Mouse (Mus musculus): ENCODE measurements around the gene Tmc7. TPM values are rescaled to one million over a fixed set of nuclear protein-coding genes. Genes with fewer than 3 reads are reported as not detected.
A peak's percentile ranks its signal among the peaks of the same experiment; 100 is the strongest.

Gene Tmc7
- polyA plus RNA-seq, 1 experiment from 2014 or later: 6.3 TPM

DNA sequence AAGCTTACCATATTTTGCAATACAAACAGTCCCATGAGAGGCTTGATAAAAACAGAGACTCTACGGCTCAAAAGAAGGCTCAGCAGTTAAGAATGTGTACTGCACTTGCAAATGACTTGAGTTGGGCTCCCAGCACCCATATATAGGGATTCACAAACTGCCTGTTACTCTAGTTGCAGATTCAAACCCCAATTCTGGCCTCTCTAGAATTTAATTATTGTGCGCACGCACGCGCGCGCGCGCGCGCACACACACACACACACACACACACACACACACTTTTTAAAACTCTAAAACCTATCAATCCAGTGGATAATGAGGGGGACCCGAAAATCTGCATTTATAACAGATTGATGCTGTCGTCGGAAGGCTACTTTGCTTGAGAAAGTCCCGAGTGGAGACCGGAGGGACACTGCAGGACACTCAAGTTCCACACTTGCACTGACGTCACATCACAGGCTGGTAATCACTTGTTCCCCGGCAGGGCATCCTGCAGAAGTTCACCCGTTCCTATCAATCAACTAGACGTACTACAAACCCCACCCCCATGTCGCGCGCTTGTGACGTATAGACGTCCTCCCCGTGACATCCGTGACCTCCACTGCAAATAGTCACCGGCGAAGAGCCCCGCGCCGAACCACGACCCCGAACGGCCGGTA, 51.9 kb downstream of the Tmc7 start:
- under 1% methylated on average over 36 of the region's 36 CpGs for WGBS
- H3K4me3 ChIP-seq: peak overlapping the region; percentile 62
- no peaks in the 10 kb centered on the region for H3K27me3 ChIP-seq

DNA sequence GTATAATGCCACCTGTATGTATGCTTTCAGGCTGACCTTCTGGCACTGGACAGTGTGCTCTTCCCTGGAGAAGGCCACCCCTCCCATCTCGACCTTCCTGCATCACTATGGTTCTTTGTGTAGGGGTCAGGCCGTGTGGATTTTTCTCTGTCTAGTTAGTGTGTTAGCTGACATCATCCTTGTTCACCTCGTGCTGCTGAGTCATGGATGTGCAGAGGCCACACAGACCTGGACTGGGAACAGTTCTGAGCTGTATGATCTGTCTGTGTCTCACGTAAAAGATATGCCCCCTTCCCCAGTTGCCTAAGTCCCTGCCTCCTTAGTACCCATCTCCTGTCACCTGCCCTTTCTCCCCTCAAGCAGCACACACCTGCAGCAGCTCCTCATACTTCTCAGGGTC, 57.6 kb downstream of the Tmc7 start:
- H3K36me3 ChIP-seq: peaks cover 53% of the 10 kb centered on the region
- H3K9me3 ChIP-seq: no peaks in the 10 kb centered on the region
- WGBS: 83% methylated on average over 4 of the region's 4 CpGs
- no peak overlapping the region for H3K4me3 ChIP-seq
- no peak overlapping the region for H3K4me2 ChIP-seq
- ATAC-seq (ENCODE audit: low read depth): no peak
- H3K27ac ChIP-seq (replicated peaks): no peak overlapping the region
- H3K9ac ChIP-seq: no peak overlapping the region
- H3K27me3 ChIP-seq: no peaks in the 10 kb centered on the region
- peaks cover 2% of the 10 kb centered on the region; the same call in 1 of the 2 replicates for H3K4me1 ChIP-seq (replicated peaks)

More for the DNA sequence above, 51.9 kb downstream of the Tmc7 start:
- peak overlapping the region; percentile 78 for H3K9ac ChIP-seq
- H3K36me3 ChIP-seq: peaks cover 16% of the 10 kb centered on the region; the same call in 1 of the 2 replicates
- ATAC-seq (ENCODE audit: low read depth): peak; percentile 96
- H3K4me1 ChIP-seq (replicated peaks): peaks cover 12% of the 10 kb centered on the region
- H3K9me3 ChIP-seq: no peaks in the 10 kb centered on the region
- peak overlapping the region; percentile 98 for H3K27ac ChIP-seq (replicated peaks)
- H3K4me2 ChIP-seq: peak overlapping the region; percentile 68

DNA sequence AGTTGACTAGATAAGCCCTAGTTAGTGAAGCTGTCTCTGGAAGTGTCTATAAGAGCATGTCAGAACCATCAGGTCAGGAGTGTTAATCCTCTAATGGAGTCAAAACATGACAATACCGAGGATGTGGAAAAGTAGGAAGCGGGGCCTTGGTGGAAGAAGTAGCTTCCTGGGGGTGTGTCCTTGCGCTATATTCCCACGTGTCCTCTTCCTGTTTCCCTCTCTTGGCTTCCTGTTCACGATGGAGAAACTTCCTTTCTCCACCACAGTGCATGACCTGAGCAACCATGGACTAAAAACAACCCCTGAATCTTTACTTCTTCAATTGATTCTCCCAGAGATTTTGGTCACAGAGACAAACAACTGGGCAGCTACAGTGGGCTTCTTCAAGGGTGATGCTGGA, 62.5 kb downstream of the Tmc7 start:
- Histone ChIP-seq H3K36me3 (peaks cover 37% of the 10 kb centered on the region), H3K9me3 (no peaks in the 10 kb centered on the region), H3K27me3 (no peaks in the 10 kb centered on the region), H3K27ac (replicated peaks) (no peak overlapping the region), H3K4me2 (no peak overlapping the region), H3K4me1 (replicated peaks) (peaks cover 4% of the 10 kb centered on the region; the same call in 1 of the 2 replicates), H3K9ac (no peak overlapping the region), H3K4me3 (no peak overlapping the region)
- 84% methylated on average over 5 of the region's 5 CpGs for WGBS
- no peak for ATAC-seq (ENCODE audit: low read depth)

DNA sequence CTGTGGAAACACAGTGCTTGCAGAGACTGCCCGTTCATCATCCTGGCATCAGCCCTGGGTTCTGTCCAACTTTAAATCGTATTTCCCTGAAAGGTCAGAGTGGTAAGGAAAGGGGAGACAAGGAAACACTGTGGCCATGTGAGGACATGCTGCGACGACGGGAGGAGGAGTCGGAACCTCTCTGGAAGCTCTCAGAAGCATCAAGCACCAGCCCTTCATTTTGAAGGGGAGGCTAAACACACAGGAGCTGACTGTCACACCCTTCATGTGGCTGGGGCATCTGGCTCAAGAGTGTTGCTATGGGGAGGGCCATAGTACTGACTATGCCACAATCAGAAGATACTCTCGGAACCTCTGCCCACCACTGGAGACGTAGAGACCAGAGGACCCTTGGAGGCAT, 64.9 kb downstream of the Tmc7 start:
- H3K9ac ChIP-seq: no peak overlapping the region
- no peaks in the 10 kb centered on the region for H3K27me3 ChIP-seq
- H3K36me3 ChIP-seq: peaks cover 14% of the 10 kb centered on the region
- peaks cover 4% of the 10 kb centered on the region; the same call in 1 of the 2 replicates for H3K4me1 ChIP-seq (replicated peaks)
- H3K4me3 ChIP-seq: no peak overlapping the region
- ATAC-seq (ENCODE audit: low read depth): no peak
- no peaks in the 10 kb centered on the region for H3K9me3 ChIP-seq
- no peak overlapping the region for H3K27ac ChIP-seq (replicated peaks)
- 86% methylated on average over 8 of the region's 8 CpGs for WGBS
- H3K4me2 ChIP-seq: no peak overlapping the region

DNA sequence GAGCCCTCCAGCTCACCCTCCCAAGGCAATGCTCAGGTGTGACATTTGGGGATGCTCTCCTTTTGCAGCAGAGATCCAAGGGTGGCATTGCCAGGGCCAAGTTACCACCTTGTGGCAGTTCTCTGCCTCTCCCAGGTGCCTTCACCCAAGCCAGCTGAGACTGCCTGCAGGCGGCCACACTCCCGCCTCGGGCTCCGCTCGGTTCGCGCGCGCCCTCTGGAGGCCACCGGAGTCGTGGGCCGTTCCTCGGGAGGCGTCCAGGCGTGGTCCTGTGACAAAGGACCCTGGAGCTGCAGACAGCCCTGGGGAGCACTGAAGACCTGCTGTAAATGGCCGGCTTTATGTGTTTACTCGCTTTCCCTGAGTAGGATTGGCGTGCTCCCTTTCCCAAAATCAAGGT, 65.8 kb downstream of the Tmc7 start:
- peaks cover 10% of the 10 kb centered on the region for H3K36me3 ChIP-seq
- no peaks in the 10 kb centered on the region for H3K9me3 ChIP-seq
- peak; percentile 82 for ATAC-seq (ENCODE audit: low read depth)
- H3K27ac ChIP-seq (replicated peaks): no peak overlapping the region
- no peaks in the 10 kb centered on the region for H3K27me3 ChIP-seq
- under 1% methylated on average over 18 of the region's 18 CpGs for WGBS
- no peak overlapping the region for H3K4me3 ChIP-seq
- no peak overlapping the region for H3K9ac ChIP-seq
- no peak overlapping the region for H3K4me2 ChIP-seq
- peaks cover 4% of the 10 kb centered on the region; the same call in 1 of the 2 replicates for H3K4me1 ChIP-seq (replicated peaks)

DNA sequence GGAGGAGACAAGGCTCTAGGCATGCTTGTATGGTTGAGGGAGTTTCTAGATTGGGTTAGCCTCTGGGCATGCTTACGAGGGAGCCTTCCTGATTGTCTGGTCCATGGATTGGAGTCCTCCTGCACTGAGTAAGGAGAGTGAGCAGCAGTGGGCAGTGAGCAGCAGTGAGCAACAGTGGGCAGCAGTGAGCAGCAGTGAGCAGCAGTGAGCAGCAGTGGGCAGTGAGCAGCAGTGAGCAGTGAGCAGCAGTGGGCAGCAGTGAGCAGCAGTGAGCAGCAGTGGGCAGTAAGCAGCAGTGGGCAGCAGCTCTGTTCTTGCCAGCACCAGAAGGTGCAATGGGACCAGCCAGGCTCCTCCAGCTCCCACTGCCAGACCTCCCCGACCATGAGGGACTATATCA, 66.7 kb downstream of the Tmc7 start:
- no peak overlapping the region for H3K4me3 ChIP-seq
- no peak overlapping the region for H3K9ac ChIP-seq
- no peak for ATAC-seq (ENCODE audit: low read depth)
- WGBS: 72% methylated on average over 2 of the region's 2 CpGs
- no peak overlapping the region for H3K4me2 ChIP-seq
- H3K27me3 ChIP-seq: no peaks in the 10 kb centered on the region
- peaks cover 6% of the 10 kb centered on the region for H3K36me3 ChIP-seq
- H3K4me1 ChIP-seq (replicated peaks): peaks cover 4% of the 10 kb centered on the region; the same call in 1 of the 2 replicates
- H3K9me3 ChIP-seq: no peaks in the 10 kb centered on the region
- no peak overlapping the region for H3K27ac ChIP-seq (replicated peaks)

DNA sequence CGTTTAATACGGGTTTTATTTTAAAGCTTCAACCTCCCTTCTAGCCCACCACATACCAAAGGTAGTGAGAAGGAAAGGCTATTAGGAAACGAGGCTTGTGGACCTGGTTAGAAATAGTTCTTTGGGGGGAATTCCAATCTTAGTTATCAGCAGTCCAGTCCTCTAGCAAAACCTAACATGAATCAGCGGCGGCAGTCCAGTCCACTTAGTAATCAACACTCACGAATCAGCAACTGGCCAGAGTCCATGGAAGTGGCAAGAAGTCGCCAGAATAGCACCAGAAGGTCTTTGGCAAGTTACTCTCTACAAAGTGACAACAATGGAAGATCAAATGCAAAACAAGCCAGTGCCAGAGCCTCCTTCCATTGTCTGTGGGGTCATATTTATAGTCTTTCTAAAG, 76.0 kb downstream of the Tmc7 start:
- Histone ChIP-seq H3K27ac (replicated peaks) (no peak overlapping the region), H3K4me3 (no peak overlapping the region), H3K4me1 (replicated peaks) (no peaks in the 10 kb centered on the region), H3K9ac (no peak overlapping the region), H3K9me3 (no peaks in the 10 kb centered on the region), H3K36me3 (no peaks in the 10 kb centered on the region), H3K27me3 (no peaks in the 10 kb centered on the region), H3K4me2 (no peak overlapping the region)
- no peak for ATAC-seq (ENCODE audit: low read depth)
- WGBS: 85% methylated on average over 7 of the region's 7 CpGs

DNA sequence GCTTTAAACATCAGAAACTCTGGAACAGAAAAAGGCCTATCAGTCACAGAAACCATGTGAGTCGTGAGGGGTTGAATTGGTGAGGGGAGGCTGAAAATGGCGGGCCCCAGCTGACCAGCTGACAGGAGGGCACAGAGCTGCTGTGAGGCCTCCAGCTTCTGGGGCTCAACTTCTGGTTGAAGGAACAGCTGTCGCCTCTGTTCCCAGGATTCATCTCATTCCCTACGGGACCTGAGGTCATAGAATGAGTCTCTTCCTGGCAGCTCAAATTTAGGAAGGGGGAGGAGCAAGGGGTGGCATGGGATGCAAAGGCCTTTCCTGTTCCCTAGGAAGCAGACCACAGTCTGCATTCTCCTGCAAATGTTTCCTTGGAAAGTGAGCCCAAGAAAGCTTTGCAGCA, 80.7 kb downstream of the Tmc7 start:
- Histone ChIP-seq H3K9ac (no peak overlapping the region), H3K27me3 (no peaks in the 10 kb centered on the region), H3K9me3 (no peaks in the 10 kb centered on the region), H3K36me3 (no peaks in the 10 kb centered on the region), H3K27ac (replicated peaks) (no peak overlapping the region), H3K4me2 (no peak overlapping the region), H3K4me1 (replicated peaks) (no peaks in the 10 kb centered on the region), H3K4me3 (no peak overlapping the region)
- ATAC-seq (ENCODE audit: low read depth): no peak
- WGBS: 70% methylated on average over 4 of the region's 4 CpGs

DNA sequence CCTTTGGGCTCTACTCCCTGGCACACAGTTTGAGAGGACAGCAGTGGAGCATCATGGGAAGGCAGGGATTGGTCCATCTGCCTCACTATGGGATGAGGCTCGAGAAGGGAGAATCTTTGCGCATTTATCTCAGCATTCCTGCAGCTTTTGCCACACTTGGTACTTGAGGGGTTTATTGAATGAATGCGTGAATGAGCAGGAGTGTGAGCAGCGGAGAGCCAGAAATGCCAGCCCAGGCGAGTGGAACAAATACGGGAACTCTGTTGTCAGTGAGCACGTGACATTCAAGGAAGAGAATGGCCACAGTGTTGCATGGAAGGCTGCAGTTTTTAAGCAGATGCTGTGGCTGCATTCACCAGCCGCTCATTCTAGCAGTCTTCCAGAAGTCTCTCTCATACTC, 82.2 kb downstream of the Tmc7 start:
- Histone ChIP-seq H3K9me3 (no peaks in the 10 kb centered on the region), H3K9ac (no peak overlapping the region), H3K27me3 (no peaks in the 10 kb centered on the region), H3K4me2 (no peak overlapping the region), H3K27ac (replicated peaks) (no peak overlapping the region), H3K4me1 (replicated peaks) (no peaks in the 10 kb centered on the region), H3K36me3 (no peaks in the 10 kb centered on the region), H3K4me3 (no peak overlapping the region)
- ATAC-seq (ENCODE audit: low read depth): no peak
- WGBS: 72% methylated on average over 8 of the region's 8 CpGs

DNA sequence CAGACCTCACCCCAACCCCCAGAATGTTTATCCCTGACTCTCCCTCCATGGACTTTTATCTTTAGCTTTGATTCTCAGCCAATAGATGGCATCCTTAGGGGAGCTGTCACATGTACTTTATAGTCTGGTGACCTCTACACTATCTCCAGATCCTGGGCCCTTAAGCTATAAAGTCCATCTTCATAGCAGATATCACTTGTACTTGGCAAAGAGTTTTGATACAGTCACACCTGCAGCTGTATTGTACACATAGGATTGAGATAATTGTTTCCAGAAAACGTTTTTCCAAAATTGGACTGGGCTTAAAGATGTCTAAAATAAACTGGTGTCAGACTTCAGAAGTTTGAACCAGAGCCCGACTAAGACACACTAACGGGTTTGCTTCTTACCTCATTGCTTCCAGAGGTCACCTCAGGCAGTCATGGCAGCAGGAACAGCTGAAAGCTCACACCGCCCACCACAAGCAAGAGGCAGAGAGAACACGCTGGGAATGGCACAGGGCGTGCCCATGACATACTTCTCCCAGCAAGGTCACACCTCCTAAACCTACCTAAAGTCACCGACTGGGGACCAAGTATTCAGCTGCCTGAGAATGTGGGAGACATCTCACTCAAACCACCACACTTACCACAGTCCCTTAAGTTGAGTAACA, 84.6 kb downstream of the Tmc7 start:
- 82% methylated on average over 7 of the region's 7 CpGs for WGBS
- Histone ChIP-seq H3K9ac (no peak overlapping the region), H3K4me1 (replicated peaks) (no peaks in the 10 kb centered on the region), H3K27ac (replicated peaks) (no peak overlapping the region), H3K9me3 (no peaks in the 10 kb centered on the region), H3K4me2 (no peak overlapping the region), H3K36me3 (no peaks in the 10 kb centered on the region), H3K27me3 (no peaks in the 10 kb centered on the region), H3K4me3 (no peak overlapping the region)
- no peak for ATAC-seq (ENCODE audit: low read depth)

DNA sequence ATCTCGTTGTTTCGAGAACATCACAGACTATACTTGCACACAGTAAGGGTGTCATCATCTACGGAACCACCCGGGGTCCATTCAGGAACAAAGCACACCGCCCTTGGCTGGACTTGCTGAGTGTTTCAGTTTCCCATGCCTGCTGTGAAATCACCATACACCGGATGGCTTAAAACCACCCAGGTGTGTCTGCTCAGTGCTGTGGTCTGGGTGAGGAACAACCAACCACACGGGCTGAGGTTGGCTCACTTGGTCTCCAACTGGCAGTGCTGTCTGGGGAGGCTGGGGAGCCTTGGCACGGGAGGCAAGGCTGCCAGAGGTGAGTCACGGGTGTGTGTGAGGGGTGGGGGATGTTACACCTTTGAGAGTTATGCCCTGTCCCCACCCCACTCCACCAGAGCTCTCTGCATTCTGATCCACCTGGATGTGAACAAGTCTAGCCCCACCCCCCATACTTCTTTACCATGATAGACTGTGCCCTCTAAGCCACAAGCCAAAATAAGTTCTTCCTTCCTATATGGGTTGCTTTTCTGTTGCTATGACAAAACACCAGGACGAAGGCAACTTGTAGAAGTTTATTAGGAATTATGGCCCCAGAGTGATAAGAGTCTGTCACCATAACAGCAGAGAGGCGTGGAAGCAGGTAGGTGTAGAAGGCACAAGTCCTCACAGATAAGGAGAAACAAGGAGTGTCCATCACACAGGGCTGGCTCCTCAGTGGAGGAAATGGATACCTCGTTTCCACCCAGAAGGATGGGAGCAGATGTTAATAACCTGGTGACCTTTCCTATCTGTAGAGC, 85.4 kb downstream of the Tmc7 start:
- Histone ChIP-seq H3K27ac (replicated peaks) (no peak overlapping the region), H3K36me3 (no peaks in the 10 kb centered on the region), H3K4me3 (no peak overlapping the region), H3K4me1 (replicated peaks) (no peaks in the 10 kb centered on the region), H3K27me3 (no peaks in the 10 kb centered on the region), H3K9ac (no peak overlapping the region), H3K9me3 (no peaks in the 10 kb centered on the region), H3K4me2 (no peak overlapping the region)
- no peak for ATAC-seq (ENCODE audit: low read depth)
- 87% methylated on average over 12 of the region's 12 CpGs for WGBS

DNA sequence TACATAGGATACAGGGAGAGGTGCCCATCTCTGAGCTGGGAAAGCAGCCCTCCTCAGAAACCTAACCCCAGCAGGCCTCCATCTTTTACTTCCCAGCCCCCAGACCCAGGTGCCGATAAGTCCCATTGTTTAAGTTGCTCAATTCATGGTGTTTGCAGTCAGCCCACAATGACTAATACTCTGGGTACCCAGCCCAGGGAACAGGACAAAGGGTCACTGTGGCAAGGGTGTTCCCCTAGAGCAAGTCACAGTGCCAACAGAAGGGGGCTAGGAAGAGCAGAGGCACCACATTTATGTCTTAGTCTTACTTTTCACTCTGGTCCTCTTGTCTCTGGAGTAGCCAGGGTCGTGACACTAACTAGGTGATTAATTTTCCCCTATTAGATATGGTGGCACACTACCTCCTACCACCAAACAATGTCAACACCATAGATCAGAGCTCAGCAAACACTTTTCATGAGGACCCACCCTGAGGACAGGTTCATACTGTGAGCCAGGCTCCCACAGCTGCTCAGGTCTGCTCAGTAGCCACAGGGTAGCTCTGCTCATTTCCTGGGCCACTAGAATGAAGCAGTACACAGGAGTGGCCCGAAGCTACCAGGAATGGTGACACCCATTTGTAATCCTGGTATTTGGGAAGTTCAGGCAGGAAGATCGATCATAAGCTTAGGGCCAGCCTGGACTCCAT, 89.5 kb downstream of the Tmc7 start:
- no peaks in the 10 kb centered on the region for H3K9me3 ChIP-seq
- peaks cover 20% of the 10 kb centered on the region for H3K4me1 ChIP-seq (replicated peaks)
- no peak overlapping the region for H3K27ac ChIP-seq (replicated peaks)
- H3K9ac ChIP-seq: no peak overlapping the region
- no peaks in the 10 kb centered on the region for H3K36me3 ChIP-seq
- peaks cover 34% of the 10 kb centered on the region for H3K27me3 ChIP-seq
- no peak overlapping the region for H3K4me3 ChIP-seq
- H3K4me2 ChIP-seq: no peak overlapping the region
- WGBS: 80% methylated on average over 4 of the region's 4 CpGs
- no peak for ATAC-seq (ENCODE audit: low read depth)

Measured in neural tube, embryonic 13.5 days (tissue).